Mouse (Mus musculus): ENCODE results near the gene St6gal1. TPM values are rescaled to one million over a fixed set of nuclear protein-coding genes. Genes with fewer than 3 reads are reported as not detected.

The St6gal1 gene
- 62.3 TPM for polyA plus RNA-seq (2014; fragmentation: Illumina TruSeq; extraction: RNeasy Lipid Tissue Mini Kit (QIAGEN cat#74804); ENCODE audit: low read depth, low replicate concordance)

GRCm38 (mm10) chr16:23224671-23225068 lies at the start of gene St6gal1:
Gene St6gal1, plus strand, starts transcription at chr16:23224740.

Other genes starting within 250 kb of the St6gal1 start
- not detected for gene Kng2, start 195.3 kb upstream of the St6gal1 start, polyA plus RNA-seq (2014; fragmentation: Illumina TruSeq; extraction: RNeasy Lipid Tissue Mini Kit (QIAGEN cat#74804); ENCODE audit: low read depth, low replicate concordance)
- not detected for gene Kng1, start 166.9 kb upstream of the St6gal1 start, polyA plus RNA-seq (2014; fragmentation: Illumina TruSeq; extraction: RNeasy Lipid Tissue Mini Kit (QIAGEN cat#74804); ENCODE audit: low read depth, low replicate concordance)
- 2,369 TPM for gene Eif4a2, start 117.3 kb upstream of the St6gal1 start, polyA plus RNA-seq (2014; fragmentation: Illumina TruSeq; extraction: RNeasy Lipid Tissue Mini Kit (QIAGEN cat#74804); ENCODE audit: low read depth, low replicate concordance)
- 29.2 TPM for gene Rfc4, start 97.0 kb upstream of the St6gal1 start, polyA plus RNA-seq (2014; fragmentation: Illumina TruSeq; extraction: RNeasy Lipid Tissue Mini Kit (QIAGEN cat#74804); ENCODE audit: low read depth, low replicate concordance)
- 28.7 TPM for gene Adipoq, start 78.2 kb upstream of the St6gal1 start, polyA plus RNA-seq (2014; fragmentation: Illumina TruSeq; extraction: RNeasy Lipid Tissue Mini Kit (QIAGEN cat#74804); ENCODE audit: low read depth, low replicate concordance)
- gene Rtp1, start 204.4 kb downstream of the St6gal1 start, polyA plus RNA-seq (2014; fragmentation: Illumina TruSeq; extraction: RNeasy Lipid Tissue Mini Kit (QIAGEN cat#74804); ENCODE audit: low read depth, low replicate concordance) = not detected

Data from sigmoid colon, adult 10 weeks (tissue).